Mouse (Mus musculus): Measurements from ENCODE around the gene Cd164l2.

Gene Cd164l2

DNA sequence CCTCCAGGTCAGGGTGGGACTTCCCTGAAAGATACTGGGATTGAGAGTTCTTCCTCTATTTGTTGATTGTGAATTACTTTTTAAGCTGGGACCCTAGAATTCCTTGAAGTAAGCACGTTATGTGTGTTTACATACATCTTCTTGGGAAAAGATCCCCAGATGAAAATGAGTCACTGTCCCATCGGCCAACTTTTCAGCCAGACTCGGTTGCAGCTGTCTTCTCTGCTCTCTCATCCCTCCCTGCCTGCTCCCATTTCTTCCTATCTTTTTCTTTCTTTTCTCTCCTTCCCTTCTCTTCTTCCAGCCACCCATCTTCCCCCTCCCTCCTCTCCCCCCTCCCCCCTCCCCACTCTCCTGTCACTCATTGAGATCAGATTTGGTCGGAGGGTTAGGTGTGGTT is 16.9 kb upstream of the Cd164l2 start:
- no peak for DNase-seq

DNA sequence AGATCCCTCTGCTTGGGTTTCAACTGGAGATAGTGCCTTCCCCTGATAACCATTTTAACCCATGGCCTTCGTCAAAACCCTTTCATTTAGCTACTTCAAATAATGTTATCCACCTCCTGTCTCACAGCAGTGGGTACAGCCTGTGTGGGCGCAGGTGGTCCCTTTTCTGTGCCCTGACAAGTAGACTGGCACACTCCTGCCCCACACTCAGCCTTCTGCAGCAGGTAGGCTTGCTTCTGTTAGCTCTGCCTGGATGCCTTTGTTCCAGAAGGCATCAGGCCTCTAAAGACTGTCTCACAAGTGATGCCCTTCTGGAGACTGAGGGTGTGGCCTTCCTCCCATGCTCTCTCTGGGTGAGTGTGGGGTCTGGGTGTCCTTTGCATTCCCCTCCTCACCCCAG is 15.8 kb upstream of the Cd164l2 start:
- DNase-seq, result no peak

DNA sequence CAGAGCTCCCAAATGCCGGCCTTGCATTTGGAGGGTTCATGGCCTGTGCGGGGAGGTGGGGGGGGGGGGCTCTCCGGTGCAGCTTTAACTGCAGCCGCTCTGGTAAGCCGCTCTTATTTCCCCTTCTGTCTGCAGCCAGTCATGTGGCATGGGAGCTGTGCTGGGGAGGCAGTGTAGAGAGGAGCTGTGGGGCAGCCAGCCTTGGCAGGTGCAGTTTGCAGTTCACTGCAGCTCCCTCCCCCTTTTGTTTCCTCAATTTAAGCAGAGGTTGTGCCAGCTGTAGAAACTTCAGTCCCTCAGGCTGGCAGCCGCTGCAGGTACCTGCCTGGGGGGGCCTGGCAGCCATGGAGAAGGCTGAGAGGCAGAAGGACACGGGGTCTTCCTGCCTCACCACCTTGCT is 15.1 kb upstream of the Cd164l2 start:
- no peak for DNase-seq

DNA sequence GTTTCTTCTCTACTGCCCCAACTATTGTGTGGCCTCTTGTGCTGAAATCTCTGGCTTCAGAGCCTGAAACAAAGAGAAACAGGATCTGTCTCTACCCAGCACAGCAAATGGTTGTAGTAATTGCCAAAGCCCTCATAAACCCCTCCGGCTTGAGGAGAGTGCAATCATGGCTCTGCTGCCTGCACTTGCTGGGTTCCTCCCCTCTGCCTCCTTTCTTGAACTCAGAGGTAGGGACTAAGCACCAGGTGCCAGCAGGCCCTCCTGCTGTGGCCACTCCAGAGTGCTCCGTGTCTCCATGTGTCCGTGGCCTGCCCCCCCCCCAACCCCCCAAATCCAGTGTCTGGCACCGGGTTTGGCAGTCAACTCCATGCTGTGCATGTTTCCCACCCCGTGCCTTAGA is 14.6 kb upstream of the Cd164l2 start:
- DNase-seq, result no peak

DNA sequence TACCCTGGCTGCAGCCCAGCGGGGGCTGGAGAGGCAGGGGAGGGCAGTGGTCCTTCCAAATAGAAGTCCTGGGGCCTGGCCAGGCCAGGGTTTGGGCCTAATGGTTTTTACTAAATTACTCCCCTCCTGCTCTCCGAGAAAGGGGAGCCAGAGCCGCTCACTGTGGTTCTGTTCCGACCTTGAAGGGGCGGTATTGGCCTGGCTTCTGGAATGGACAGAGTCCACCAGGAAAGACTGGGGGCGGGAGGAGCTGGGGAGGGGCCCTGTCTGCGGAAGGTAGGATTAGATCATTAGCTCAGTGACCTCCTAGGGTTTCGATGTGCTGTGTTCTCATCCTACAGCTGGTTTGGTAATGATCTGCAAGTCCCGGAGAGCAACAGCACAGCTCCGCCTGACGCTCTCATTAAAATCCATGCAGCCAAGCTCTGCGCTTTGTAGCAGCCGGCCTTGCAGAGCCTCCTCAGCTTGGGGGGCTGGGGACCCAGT is 14.1 kb upstream of the Cd164l2 start:
- DNase-seq, result no peak

DNA sequence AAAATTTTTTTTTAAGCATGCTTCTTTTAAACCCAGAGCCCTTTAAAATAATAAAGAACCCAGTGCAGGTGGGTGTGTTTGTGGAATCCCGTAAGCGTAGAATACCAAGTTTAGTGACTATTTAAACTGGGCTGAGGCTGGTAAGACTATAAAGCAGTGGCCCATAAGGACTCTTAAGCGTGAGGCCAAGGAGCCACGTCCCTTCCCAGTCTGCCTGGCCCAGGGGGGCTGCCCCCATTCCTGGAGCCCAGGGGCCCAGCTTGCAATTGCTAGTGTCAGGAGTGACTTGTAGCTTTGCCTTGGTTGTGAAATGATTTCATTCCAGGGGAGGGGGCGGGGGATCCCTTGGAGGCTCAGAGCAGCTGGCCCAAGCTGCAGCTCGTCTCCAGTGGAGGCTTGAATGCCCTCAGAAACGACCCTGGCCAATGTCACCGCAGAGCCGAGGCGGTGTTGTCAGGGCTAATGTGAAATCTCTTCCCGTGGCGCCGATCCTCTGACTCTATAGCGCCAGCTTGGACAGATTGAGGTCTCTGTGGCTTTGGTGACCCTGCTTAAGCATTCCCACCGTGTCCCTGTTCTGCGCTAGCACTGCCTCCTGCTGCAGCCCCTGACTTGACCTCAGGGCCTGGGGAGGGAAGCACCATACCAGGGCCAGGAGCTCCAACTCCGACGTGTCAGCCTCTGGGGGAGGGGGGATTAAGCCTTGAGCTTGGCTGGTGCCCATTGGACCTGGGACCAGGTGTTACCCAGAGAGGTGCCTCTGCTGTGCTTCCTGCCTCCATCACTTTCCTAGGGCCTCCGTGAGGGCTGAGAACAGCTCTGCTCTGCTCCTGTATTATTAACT is 13.4 kb upstream of the Cd164l2 start:
- DNase-seq, result no peak

DNA sequence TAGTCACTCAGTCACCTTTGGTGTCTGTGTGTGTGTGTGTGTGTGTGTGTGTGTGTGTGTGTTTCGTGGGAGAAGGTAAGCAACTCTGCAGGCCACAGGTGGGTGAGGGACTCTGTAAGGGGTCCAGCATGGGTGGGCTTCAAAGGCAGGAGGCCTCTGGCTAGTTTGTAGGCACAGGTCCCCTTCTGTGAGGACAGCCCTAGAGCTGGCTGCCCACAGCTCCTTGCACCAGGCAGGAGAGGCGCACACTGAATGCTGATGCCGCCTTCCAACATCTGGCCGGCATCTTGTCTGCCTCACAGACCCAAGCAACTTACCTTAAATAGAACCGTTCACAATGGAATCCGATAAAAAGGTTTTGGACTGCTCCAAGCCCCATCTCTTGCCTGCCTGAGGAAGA is 12.2 kb upstream of the Cd164l2 start:
- no peak for DNase-seq

DNA sequence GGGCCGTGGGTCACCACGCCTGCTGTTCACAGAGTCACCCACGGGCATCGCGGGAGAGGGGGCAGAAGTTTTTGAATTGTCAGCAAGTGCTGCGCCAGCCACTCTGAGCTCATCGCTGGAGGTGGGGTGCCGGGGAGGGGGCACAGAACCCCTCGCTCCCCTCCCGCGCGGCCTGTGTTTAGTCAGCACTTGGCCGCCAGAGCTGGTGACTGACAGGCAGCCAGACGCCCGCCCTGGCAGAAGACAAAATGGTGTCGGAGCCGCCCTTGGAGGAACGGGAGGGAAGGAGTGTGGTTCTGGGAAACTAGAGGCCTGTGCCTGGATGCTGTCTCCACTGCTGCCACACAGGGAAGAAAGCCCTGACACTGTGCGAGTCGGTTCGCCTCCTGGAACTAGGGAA is 11.6 kb upstream of the Cd164l2 start:
- peak; percentile 58 for DNase-seq

DNA sequence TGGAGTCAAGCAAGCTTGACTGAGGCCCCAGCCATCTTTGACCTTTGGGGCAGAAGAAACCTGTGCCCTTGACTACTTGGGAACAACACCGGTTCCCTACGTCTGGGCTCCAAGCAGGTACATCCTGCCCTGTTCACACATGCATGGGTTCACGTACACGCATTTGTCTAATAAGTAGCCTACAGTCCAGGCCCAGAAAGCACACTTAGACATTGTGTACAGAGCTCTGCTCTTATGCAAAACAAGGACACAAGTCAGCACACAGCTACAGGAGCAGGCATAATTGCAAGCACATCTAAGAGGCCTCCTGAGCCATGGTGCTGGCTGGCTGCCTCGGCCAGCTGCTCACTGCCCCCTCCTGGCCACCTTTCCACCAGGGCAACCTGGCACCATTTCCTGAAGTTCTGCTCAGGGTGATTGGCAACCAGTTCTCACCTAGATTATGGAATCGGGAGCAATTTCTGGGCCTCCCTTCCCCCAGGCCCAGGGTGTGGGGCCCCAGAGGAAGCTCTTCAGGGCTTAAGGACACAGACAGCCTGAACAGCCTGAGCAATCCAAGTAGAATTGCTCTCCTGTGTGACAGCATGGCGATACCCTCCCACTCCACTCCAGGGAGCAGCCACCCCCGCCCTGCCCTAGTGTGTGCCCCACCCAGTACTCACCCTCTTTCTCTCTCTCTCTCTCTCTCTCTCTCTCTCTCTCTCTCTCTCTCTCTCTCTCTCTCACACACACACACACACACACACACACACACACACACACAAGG is 10.7 kb upstream of the Cd164l2 start:
- no peak for DNase-seq

DNA sequence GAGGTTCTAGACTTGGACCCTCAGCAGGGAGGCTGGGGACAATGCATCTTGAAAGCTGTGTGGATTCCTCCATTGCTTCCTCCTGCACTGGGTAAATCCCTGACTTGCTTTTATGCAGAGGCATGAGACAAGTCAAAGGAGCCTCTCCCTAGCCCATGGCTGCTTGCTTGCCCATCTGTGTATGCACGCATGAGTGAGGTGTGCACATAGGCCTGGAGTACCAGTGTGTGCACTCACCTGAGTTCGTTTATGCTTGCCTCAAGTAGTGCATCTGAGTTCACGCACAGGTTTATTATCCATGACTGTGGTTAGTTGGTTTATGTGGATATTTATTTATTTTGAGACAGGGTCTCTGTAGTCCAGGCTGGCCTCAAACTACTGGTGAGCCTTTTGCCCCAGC is 9.7 kb upstream of the Cd164l2 start:
- no peak for DNase-seq

DNA sequence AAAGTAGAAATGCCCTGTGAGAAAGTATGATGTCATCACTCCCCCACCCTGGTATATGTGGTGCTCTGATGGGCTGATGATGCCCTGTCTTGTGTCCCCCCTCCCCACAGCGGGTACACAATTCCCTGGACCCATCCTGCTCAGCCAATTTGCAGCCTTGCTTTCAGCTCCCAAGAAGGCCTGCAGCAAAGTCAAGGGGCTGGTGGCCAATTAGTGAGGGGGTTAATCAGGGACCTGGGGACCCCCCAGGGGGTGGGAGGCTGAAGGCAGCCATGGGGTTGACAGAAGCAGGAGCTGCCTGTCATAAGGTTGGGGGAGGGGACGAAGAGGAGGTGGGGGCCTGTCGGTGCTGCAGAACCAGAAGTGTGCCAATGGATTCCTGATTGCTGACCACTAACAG is 8.3 kb upstream of the Cd164l2 start:
- no peak for DNase-seq

DNA sequence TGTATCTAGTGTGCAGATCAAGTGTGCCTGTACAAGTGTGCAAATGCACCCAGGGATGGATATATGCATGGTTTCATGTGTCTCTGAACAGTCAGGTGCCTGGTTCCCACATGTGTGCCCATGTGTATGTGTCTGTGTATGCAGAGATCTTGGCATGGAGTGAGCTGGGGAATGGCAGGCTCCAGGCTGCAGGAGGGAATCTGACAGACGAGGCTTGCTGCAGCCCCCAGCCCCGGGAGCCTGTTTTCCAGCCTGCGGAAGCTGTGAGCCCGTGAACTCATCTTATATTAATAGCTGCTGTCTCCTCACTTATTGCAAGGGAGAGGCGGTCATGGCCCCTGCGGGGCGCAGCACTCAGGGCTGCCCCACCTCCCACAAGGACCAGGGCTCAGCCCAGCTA is 7.6 kb upstream of the Cd164l2 start:
- DNase-seq, result no peak

DNA sequence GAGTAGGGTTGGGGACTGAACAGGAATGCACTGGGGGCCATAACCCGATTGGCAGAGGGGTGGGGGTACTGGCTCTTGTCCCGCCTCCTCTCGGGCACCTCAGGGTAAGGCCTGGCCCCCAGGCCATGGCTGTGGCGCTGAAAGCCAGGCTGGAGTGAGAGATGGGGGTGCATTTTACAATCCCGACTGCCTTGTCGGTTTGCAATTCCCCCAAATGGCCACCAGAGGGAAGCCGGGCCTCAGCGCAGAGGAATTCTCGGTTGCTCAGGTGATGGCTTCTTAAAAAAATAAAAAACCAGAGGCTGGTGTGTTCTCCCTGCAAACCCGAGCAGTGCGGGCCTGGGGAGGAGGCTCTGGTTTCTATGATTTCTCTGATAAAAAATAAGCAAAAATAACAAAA is 2.6 kb upstream of the Cd164l2 start:
- DNase-seq, result peak; percentile 56

DNA sequence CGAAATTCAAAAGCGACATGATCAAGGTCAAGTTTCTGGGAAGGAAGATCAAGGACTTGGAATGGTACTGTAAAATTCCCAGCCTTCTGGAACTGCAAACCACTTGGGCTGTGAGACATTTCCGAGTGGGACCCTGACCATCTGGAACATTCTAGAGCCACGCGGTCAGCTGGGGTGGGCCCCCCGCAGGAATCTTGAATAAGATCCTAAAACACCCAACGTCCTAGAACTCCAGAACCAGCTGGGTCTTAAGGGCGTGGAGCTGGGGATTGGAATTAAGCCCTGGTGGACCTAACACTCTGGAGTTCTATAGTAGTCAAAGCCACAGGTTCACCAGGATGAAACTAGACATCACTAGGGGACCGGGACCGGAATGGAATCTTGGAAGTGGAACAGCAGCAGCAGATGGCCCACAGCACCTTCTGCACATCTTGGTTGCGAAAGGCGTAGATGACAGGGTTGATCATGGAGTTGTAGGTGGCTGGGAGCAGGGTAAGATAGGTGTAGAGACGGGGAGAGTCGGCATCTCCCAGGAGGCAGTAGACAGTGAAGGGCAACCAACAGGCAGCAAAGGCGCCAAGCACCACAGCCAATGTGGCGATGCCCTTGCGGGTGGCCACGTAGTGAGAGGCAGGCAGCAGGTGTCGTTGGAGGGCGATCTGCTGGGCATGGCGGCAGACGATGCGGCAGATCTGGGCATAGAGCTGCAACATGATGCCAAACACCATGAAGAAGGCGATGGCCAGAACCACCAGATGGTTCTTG is 1.7 kb upstream of the Cd164l2 start:
- no peak for DNase-seq

DNA sequence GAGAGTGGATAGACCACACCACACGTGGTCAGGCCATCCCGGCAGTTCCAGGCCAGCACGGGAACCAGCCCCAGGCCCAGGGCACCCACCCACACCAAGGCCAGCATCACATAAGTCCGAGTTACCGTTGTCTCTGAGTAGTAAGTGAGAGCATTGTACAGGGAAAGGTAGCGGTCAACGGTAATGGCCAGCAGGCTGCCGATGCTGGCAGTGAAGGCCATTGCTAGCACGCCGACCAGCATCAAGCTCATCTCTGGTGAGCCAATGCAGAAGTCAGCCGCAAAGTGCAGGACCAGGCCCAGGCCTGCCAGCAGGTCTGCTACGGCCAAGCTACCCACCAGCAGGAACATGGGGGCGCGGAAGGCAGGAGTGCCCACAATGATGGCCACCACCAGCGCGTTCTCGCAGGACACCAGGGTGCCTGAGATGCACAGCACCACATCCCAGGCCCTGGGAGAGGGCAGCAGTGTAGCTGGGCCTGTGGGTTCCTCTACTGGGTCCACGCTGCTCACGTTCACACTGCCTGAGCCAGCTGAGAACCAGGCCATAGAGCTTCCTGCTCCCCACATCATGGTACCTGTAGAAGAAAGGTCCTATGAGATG is 1.0 kb upstream of the Cd164l2 start:
- DNase-seq, result no peak

DNA sequence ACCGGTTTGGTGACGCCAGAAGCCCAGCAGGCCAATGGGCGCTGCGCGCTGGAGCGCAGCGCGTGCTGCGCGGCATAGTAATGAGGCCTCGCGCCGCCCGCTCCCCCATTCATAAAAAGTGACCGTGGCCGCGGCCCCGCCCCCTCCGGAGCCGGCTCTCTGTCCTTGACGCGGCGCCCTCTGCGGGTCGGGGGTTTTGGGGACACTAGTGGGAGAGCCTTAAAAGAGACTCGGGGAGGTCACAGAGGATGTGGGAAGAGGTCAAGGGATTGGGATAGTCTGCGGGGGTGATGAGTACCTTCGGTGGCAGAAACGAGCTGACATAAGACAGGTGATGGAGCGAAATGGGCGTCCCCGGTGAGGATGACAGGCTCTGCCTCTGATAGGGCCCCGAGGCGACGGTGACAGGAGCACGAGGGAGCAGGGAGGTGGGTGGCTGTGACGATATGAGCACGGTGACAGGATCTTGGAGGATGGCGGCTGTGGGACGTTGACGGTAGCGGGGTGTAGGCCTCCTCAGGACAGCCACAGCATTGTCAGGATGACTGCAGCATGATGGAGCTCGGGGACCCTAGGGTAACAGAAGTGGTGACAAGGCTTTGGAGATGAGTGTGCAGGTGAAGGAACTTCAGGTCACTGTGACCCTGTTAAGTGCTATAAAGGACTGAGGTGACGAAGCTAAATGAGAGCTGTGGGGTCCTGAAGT is 784 bp downstream of the Cd164l2 start:
- DNase-seq, result peak; percentile 77

DNA sequence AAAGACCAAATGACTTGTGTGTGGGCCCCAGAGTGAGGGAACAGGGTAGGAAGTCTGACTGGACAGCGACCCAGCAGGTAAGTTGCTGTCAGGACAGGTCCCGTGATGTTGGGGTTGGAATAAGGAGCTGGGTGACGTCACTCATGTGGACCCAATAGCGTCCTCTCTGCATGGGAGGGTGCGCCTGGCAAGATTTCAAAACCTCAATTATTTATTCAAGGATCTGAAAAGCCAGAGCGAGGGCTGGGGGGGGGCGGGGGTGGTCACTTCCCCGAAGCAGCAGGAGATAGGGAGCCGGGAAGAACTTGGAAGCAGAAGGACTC is 1.3 kb downstream of the Cd164l2 start:
- no peak for DNase-seq

DNA sequence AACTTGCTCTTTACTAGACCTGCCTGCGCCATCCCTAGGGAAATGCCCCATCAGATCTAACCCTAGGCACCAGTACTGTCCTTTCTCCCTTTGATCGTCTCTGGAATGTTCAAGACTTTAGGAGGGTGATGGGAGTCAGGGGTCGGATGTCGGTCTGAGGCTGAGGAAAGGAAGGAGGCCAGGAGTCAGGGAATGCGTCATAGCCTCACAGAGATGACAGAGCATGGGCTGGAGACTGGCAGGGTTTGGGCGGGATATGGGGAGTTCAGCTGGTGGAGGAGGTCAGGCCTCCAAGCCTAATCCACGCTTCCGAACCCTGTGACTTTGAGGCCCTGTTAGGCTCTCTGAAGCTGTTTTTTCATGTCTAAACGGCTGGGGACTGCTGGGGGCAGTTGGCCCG is 1.7 kb downstream of the Cd164l2 start:
- no peak for DNase-seq

DNA sequence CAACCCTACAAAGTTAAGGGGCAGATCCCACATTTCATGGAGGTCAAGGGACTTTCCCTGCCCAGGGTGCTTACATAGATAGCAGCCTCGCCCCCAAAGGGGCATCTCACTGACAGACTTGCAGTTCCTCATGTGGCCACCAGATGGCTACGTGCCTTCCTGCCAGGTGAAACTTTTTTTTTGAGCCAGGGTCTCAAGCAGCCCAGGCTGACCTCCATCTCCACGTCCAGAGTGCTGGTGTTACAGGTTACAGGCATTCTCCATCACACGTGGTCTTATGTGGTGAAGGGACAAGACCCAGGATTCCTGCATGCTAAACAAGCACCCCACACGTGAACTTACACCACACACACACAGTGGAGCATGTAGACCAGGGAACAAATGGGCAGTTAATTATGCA is 5.7 kb downstream of the Cd164l2 start:
- peak; percentile 68 for DNase-seq

DNA sequence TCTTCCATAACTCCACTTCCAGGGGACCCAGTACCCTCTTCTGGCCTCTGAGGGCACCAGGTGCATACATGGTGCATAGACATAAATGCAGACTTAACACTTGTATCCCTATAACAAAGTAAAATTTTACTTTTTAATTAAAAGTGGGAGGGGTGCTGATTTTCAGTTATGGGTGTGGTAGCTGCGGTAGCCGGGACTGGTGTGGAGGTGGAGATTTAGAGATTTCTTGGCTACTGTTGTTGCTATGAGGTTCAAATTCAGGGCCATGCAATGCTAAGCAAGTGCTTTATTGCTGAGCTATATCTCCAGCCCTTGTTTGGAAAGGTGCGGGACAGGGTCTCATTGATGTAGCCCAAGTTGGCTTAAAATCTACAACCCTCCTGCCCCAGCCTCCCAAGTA is 6.8 kb downstream of the Cd164l2 start:
- DNase-seq, result no peak

DNA sequence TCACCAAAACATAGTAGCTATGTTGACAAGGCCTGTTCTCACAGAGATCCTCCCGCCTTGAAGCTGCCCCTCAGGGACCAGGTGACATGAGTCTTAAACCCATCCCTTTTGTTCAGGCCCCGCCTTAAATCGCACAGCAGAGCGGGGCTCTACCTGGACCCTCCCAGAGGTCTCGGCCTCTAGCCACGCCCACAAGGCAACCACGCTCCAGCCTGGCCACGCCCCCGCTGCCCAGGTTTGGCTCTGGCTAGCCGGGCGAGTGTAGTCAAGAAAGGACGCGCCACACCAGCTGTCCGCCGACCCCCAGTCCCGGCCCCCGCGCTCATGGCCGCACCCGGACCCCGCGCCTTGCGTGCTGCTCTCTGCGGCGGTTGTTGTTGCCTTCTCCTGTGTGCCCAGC is 8.7 kb downstream of the Cd164l2 start:
- DNase-seq, result no peak

DNA sequence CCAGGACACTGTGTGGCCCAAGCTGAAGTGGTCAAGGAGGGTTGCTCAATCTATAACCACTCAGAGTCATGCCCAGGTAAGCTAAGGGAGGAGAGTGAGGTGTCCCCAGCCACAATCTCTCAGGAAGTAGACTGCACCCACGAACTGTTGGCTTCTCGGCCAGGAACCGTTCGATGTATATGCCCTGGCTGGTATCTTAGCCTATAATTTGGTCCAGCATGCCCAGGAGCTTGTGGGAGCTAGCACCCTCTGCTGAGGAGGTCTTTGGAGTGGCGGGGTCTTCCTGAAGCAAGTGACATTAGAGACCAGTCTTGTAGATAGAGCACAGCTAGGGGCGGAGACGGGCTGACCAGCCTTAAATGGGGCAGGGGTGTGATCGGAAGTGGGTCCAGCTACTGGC is 9.8 kb downstream of the Cd164l2 start:
- no peak for DNase-seq

DNA sequence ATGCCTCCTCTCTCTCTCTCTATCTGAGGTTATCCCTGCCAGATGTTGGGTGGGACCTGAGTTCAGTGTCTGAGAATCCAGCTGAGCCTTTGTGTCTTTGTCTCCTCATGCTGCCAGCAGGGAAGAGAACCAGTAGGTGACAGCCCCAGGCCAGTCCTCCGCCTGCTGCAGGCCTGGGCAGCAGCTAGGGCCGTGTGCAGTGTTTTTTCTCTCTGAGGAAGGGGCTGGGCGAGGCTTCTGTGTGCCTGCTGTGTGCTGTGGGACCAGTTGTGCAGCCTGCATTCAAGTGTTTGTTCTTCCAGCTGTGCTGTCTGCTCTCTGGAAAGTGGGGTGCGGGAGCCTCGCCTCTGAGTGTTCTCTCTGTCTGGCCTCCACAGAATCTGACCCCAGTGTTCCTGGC is 11.9 kb downstream of the Cd164l2 start:
- DNase-seq, result no peak
